Mouse (Mus musculus): ENCODE data around the gene Man1a.

DNA sequence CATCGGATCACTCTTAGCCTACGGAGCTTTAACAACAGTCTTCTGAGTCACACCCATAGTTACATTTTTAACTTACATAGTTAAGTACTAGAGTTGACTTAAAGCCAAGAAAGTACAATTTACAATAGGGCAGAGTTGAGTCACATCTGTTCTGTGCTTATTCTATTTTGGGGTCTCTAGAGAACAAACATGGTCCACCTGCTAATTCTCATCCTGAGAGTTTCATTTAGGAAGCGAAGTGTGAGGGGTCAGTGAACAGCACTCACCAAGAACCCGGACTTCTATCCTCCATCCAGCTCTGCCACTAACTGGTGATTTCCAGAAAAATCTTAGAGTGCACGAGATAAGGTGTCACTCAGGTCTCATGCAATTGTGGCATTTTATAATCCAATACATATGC lies 7.0 kb downstream of the Man1a start:
- TF ChIP-seq CTCF (conservative IDR thresholded peaks at IDR 0.05; ENCODE audit: low read length), result no peak
- TF ChIP-seq POU5F1 (IDR thresholded peaks at IDR 0.05; ENCODE audit: borderline replicate concordance, low read length), result no peak
- no peak for TF ChIP-seq NANOG (IDR thresholded peaks at IDR 0.05; ENCODE audit: borderline replicate concordance, low read length)
